Mouse (Mus musculus) midbrain, embryonic 16.5 days (tissue): ENCODE results near the gene Vps45. TPM values are rescaled to one million over a fixed set of nuclear protein-coding genes. Genes with fewer than 3 reads are reported as not detected.

Source experiments
- ATAC-seq: fragments of 200-750 bp; cut with Nextera tagmentation; 2 replicates; pipeline ENCODE4 v1.8.0; 2017; ENCODE audit warnings: moderate TSS enrichment
- H3K27ac ChIP-seq: fragments of 300-500 bp; sonication (generic); 2 replicates; pipeline ENCODE4 v1.5.1; 2014; ENCODE audit warnings: mild to moderate bottlenecking, low read length, mixed read lengths
- H3K27me3 ChIP-seq: fragments of 300-500 bp; sonication (generic); 2 replicates; pipeline ENCODE4 v1.6.1; 2014; ENCODE audit warnings: low read depth, low read length, mixed read lengths; ENCODE audit not compliant: control insufficient read depth, insufficient read depth
- H3K36me3 ChIP-seq: fragments of 300-500 bp; sonication (generic); 2 replicates; pipeline ENCODE4 v1.6.1; 2014; ENCODE audit warnings: mild to moderate bottlenecking, low read length, moderate library complexity, mixed read lengths; ENCODE audit not compliant: control insufficient read depth, insufficient read depth
- H3K4me1 ChIP-seq: fragments of 300-500 bp; sonication (generic); 2 replicates; pipeline ENCODE4 v1.6.1; 2014; ENCODE audit warnings: mild to moderate bottlenecking, low read length, mixed read lengths; ENCODE audit not compliant: control insufficient read depth, insufficient read depth
- H3K4me2 ChIP-seq: fragments of 300-500 bp; sonication (generic); 2 replicates; pipeline ENCODE4 v1.6.1; 2014; ENCODE audit warnings: mild to moderate bottlenecking, low read length, mixed read lengths
- H3K4me3 ChIP-seq: fragments of 300-500 bp; sonication (generic); 2 replicates; pipeline ENCODE4 v1.5.1; 2014; ENCODE audit warnings: low read depth, mild to moderate bottlenecking, low read length, moderate library complexity, mixed read lengths
- H3K9ac ChIP-seq: fragments of 300-500 bp; sonication (generic); 2 replicates; pipeline ENCODE4 v1.6.1; 2014; ENCODE audit warnings: low read depth, low read length, mixed read lengths
- H3K9me3 ChIP-seq: fragments of 300-500 bp; sonication (generic); replicated peaks from 2 replicates; pipeline ENCODE4 v1.6.1; 2014; ENCODE audit warnings: mild to moderate bottlenecking, low read length, mixed read lengths; ENCODE audit not compliant: control insufficient read depth, poor library complexity, severe bottlenecking
- WGBS: fragments of 180-500 bp; shearing (Covaris S2); extraction: QIAGEN DNeasy Blood & Tissue Kit; methylation state at CpG from one replicate; pipeline ENCODE4 v1.1.7; 2014; 5-methylcytosine and 5-hydroxymethylcytosine counted together
- polyA plus RNA-seq: library from polyadenylated mRNA; unstranded; fragments of >200 nt; fragmentation: Nextera tagmentation; extraction: Ambion mirVana; gene quantifications from 2 replicates; pipeline ENCODE4 v1.2.1, GENCODE M21; 2015

The Vps45 gene
- polyA plus RNA-seq, 1 experiment from 2014 or later, result 64.7 TPM

- ATAC-seq, result no peak
- Histone ChIP-seq H3K9me3 (no peaks in the 10 kb centered on the region), H3K4me2 (no peak overlapping the region), H3K36me3 (0 out of 2 replicates have a peak, but pooled peaks cover 5% of the 10 kb centered on the region), H3K4me3 (no peak overlapping the region), H3K9ac (no peak overlapping the region), H3K27me3 (no peaks in the 10 kb centered on the region), H3K4me1 (no peaks in the 10 kb centered on the region), H3K27ac (no peak overlapping the region)
- 92% methylated on average over 1 of the region's 1 CpGs for WGBS
Observed at GRCm38 (mm10) chr3:96020735-96021134, 37.5 kb downstream of the Vps45 start.

DNA sequence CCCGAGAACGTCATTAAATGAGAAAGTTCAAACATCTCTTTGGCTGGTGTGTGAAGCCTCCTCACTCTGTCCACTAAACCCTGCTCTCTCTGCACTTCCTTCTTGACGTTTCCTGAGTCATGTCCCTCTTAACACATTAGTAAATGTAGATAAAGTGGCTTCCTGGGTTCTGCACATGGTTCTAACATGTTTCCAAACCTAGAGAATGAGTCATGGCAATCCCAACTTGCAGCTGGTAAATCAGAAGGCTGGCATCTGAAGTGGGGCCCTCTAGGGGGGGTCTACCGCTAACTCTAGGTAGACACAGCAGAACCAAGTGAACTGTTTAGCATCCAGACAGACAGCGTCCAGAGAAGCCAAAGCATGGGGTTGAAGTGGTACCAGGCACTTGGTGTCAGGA is 40.8 kb downstream of the Vps45 start:
- no peaks in the 10 kb centered on the region for H3K4me1 ChIP-seq
- no peak overlapping the region for H3K4me2 ChIP-seq
- no peak overlapping the region for H3K4me3 ChIP-seq
- H3K27ac ChIP-seq, result no peak overlapping the region
- no peak overlapping the region for H3K9ac ChIP-seq
- H3K36me3 ChIP-seq, result no peaks in the 10 kb centered on the region
- H3K9me3 ChIP-seq, result no peaks in the 10 kb centered on the region
- no peak for ATAC-seq
- 84% methylated on average over 5 of the region's 5 CpGs for WGBS
- no peaks in the 10 kb centered on the region for H3K27me3 ChIP-seq

GRCm38 (mm10) chr3:96016257-96016889 is 41.9 kb downstream of the Vps45 start:
- Histone ChIP-seq H3K27ac (no peak overlapping the region), H3K27me3 (no peaks in the 10 kb centered on the region), H3K36me3 (no peaks in the 10 kb centered on the region), H3K4me1 (no peaks in the 10 kb centered on the region), H3K9me3 (no peaks in the 10 kb centered on the region), H3K4me2 (no peak overlapping the region), H3K9ac (no peak overlapping the region), H3K4me3 (no peak overlapping the region)
- no peak for ATAC-seq
- 98% methylated on average over 2 of the region's 2 CpGs for WGBS

DNA sequence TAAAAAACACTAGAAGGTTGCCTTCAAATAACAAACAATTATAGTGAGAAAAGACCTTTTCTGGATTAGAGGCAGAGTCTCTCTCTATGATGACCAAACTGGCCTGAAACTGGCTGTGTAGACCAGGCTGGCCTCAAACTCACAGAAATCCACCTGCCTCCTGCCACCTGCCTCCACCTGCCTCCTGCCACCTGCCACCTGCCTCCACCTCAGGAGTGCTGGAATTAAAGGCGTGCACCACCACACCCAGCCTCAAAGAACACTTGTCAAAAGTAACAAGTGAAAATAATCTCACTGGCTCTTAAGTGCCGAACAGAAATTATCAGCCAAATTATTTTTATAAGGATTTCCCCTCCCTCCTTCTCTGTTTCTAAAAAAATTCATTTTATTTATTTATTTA is 42.6 kb downstream of the Vps45 start:
- no peak overlapping the region for H3K9ac ChIP-seq
- WGBS, result 88% methylated on average over 2 of the region's 2 CpGs
- no peak for ATAC-seq
- H3K27me3 ChIP-seq, result no peaks in the 10 kb centered on the region
- no peak overlapping the region for H3K4me2 ChIP-seq
- no peak overlapping the region for H3K4me3 ChIP-seq
- no peaks in the 10 kb centered on the region for H3K4me1 ChIP-seq
- H3K9me3 ChIP-seq, result no peaks in the 10 kb centered on the region
- no peak overlapping the region for H3K27ac ChIP-seq
- H3K36me3 ChIP-seq, result no peaks in the 10 kb centered on the region

DNA sequence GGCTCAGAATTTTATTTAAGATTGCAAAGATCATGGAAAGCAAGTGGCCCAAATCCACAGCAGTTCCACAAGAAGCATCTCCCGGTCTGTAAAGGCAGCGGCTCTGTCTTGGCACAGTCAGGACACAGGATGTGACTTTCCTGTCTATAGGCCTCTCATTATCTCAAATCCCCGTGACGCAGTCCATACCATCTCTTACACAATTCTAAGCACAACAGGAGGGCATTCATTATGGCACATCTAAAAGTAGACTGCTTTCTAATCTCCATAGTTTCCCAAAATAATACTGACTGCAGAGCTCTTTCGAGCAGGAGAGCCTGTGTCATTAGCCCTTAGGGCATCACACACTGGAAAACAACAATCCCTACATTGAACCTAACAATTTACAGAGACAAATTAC is 45.5 kb downstream of the Vps45 start:
- Histone ChIP-seq H3K27me3 (no peaks in the 10 kb centered on the region), H3K4me3 (no peak overlapping the region), H3K9me3 (no peaks in the 10 kb centered on the region), H3K4me1 (no peaks in the 10 kb centered on the region), H3K36me3 (peaks cover 2% of the 10 kb centered on the region; the same call in 1 of the 2 replicates), H3K9ac (no peak overlapping the region), H3K4me2 (no peak overlapping the region), H3K27ac (no peak overlapping the region)
- ATAC-seq, result no peak
- 40% methylated on average over 5 of the region's 5 CpGs for WGBS

DNA sequence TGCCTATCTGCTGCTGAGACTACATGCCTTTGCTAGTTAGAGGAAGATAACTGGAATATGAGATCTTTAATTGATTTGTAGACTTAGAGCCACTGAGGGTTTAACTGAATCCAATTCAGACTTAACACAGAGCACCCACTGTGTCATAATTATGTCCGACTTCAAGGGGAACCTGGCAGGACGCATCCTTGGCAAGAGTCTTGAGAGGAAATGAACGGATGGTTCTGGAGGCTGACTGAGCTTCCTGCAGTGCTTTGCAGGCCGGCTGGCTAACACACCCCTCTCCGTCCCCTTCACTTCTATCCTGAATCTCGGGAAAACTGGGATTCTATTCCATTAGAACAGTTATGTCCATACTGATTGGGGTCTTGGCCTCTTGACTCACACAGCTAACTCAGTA is 49.8 kb downstream of the Vps45 start:
- Histone ChIP-seq H3K36me3 (peaks cover 2% of the 10 kb centered on the region; the same call in 1 of the 2 replicates), H3K4me3 (no peak overlapping the region), H3K4me1 (no peaks in the 10 kb centered on the region), H3K9me3 (no peaks in the 10 kb centered on the region), H3K4me2 (no peak overlapping the region), H3K27me3 (no peaks in the 10 kb centered on the region), H3K9ac (no peak overlapping the region), H3K27ac (no peak overlapping the region)
- ATAC-seq, result no peak
- 73% methylated on average over 6 of the region's 6 CpGs for WGBS

- no peak for ATAC-seq
- 94% methylated on average over 1 of the region's 1 CpGs for WGBS
- H3K9ac ChIP-seq, result no peak overlapping the region
- H3K36me3 ChIP-seq, result no peaks in the 10 kb centered on the region
- H3K4me2 ChIP-seq, result no peak overlapping the region
- no peaks in the 10 kb centered on the region for H3K9me3 ChIP-seq
- no peak overlapping the region for H3K27ac ChIP-seq
- peaks cover 12% of the 10 kb centered on the region for H3K4me1 ChIP-seq
- no peak overlapping the region for H3K4me3 ChIP-seq
- no peaks in the 10 kb centered on the region for H3K27me3 ChIP-seq
Observed at GRCm38 (mm10) chr3:96001560-96001959, 56.7 kb downstream of the Vps45 start.

DNA sequence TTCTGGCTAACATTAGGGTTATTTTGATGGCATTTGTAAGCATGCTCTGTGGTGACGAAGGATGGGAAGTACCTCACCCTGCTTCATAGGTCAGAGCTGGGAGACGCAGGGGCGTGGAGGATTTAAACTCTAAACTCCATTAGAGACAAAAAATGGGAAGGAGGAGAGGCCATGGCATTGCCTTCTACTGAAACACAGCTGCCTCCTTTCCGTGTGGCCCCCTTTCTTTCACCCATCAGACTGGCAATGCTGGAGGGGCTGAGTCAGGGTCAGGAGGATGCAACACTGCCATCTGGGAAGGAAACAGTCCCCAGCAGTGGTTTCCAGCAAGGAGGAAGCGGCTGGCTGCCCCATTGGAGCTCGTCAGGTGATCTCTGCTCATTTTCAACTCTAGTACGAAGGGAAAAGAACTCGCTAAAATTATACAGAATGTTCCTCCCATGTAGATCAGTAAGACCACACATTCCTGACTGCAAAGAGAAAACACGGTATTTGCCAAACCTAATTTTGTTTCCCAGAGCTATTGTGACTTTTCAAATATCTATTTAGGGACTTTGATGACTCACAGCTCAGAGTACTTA is 57.3 kb downstream of the Vps45 start:
- H3K9me3 ChIP-seq, result no peaks in the 10 kb centered on the region
- no peak overlapping the region for H3K27ac ChIP-seq
- 72% methylated on average over 9 of the region's 9 CpGs for WGBS
- H3K4me3 ChIP-seq, result no peak overlapping the region
- no peak overlapping the region for H3K9ac ChIP-seq
- H3K4me1 ChIP-seq, result peaks cover 15% of the 10 kb centered on the region
- ATAC-seq, result no peak
- no peaks in the 10 kb centered on the region for H3K27me3 ChIP-seq
- no peak overlapping the region for H3K4me2 ChIP-seq
- H3K36me3 ChIP-seq, result no peaks in the 10 kb centered on the region

DNA sequence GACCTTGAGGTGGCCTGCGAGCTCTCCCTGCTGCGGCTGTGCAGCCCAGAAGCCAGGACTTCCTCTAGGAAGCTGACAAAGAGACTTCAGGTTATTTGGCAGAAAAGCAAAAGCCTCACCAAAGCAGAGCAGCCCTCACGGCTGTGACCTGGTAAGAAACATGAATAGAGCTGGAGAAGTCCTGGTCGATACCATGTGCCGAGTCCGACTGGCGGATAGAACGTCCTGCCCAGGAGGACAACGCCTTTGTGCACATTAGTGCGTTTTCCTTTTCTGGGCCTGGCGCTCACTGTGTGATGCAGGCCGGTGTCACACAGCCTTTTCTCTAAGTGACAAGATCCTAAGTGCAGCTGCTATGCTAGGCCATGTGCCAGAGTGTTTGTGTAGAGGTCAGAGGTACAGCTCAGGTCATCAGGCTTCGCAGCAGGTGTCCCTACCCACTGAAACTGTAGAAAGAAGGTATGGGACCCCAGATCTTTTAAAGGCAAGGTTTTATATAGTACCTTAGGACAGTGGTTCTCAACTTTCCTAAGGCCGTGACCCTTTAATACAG is 58.1 kb downstream of the Vps45 start:
- H3K4me1 ChIP-seq, result peaks cover 15% of the 10 kb centered on the region
- H3K4me2 ChIP-seq, result no peak overlapping the region
- H3K9me3 ChIP-seq, result no peaks in the 10 kb centered on the region
- no peak overlapping the region for H3K27ac ChIP-seq
- H3K27me3 ChIP-seq, result no peaks in the 10 kb centered on the region
- no peaks in the 10 kb centered on the region for H3K36me3 ChIP-seq
- no peak overlapping the region; the same call in 1 of the 2 replicates for H3K9ac ChIP-seq
- H3K4me3 ChIP-seq, result no peak overlapping the region
- no peak for ATAC-seq
- 82% methylated on average over 14 of the region's 14 CpGs for WGBS
